Mouse (Mus musculus): ENCODE measurements around the gene Clcf1.

Clcf1 gene

GRCm38 (mm10) chr19:4268566-4269361, 54.7 kb downstream of the Clcf1 start, which contains the start of gene Ssh3:
TSS of gene Ssh3 (minus strand) at chr19:4269180.
- ChIA-PET CTCF (interaction anchor here (0.5 to 5.6 kb wide), 19 partner anchors 8 to 256 kb away, joined by 3 to 33 read pairs (median 4); partner anchors contain the start of genes Ankrd13d (in 4 of the 4), Grk2 (in 1 of the 4) and Ndufv1 (in 1 of the 4)), POLR2A (interaction anchor here in 3 of 4 experiments (0.6 to 3.2 kb wide), 29 partner anchors 10 to 282 kb away, joined by 3 to 26 read pairs (median 4); partner anchors contain the start of genes Ankrd13d (in 3 of the 3), Acy3 (in 1 of the 3) and Rad9a (in 1 of the 3))

GRCm38 (mm10) chr19:4270187-4270586, 56.1 kb downstream of the Clcf1 start:
- POLR2A ChIA-PET = interaction anchor here in 2 of 4 experiments (1.1 to 3.2 kb wide), 7 partner anchors 12 to 171 kb away, joined by 3 to 26 read pairs (median 4); partner anchors contain the start of gene Ankrd13d (in 2 of the 2)
- CTCF ChIA-PET = interaction anchor here in 2 of 4 experiments (1.0 to 5.6 kb wide), 2 partner anchors 10 to 13 kb away, joined by 3 to 33 read pairs; partner anchors contain the start of gene Ankrd13d (in 1 of the 2)

- ChIA-PET POLR2A (interaction anchor here in 2 of 4 experiments (0.7 to 3.2 kb wide), 6 partner anchors 11 to 114 kb away, joined by 3 to 26 read pairs (median 4); partner anchors contain the start of genes Ankrd13d (in 2 of the 2) and Rad9a (in 1 of the 2)), CTCF (interaction anchor here in 1 of 4 experiments (1.2 to 5.6 kb wide), 2 partner anchors 12 to 13 kb away, joined by 3 to 33 read pairs; partner anchors contain the start of gene Ankrd13d)
These were observed 56.9 kb downstream of the Clcf1 start for GRCm38 (mm10) chr19:4270972-4271371.

Measured in embryonic stem cell, embryonic (primary cell).